Mouse (Mus musculus): ENCODE measurements around the gene Slc36a3.
"Not testable (repeated sequence)": the region's sequence is repeated elsewhere in the genome, so short reads cannot be mapped to it uniquely, and the experiment has no call there.

Gene Slc36a3

GRCm38 (mm10) chr11:55141502-55141901 is 10.0 kb downstream of the Slc36a3 start:
- no peak for DNase-seq

GRCm38 (mm10) chr11:55137646-55138045 is 13.9 kb downstream of the Slc36a3 start:
- DNase-seq = no peak

GRCm38 (mm10) chr11:55136770-55137547 is 14.5 kb downstream of the Slc36a3 start:
- DNase-seq = no peak

- DNase-seq = no peak
Observed at GRCm38 (mm10) chr11:55134871-55135270, 16.6 kb downstream of the Slc36a3 start.

- no peak for DNase-seq
Observed at GRCm38 (mm10) chr11:55134407-55134806, 17.1 kb downstream of the Slc36a3 start.

GRCm38 (mm10) chr11:55133204-55133603 is 18.3 kb downstream of the Slc36a3 start:
- DNase-seq = no peak

GRCm38 (mm10) chr11:55131946-55132345 is 19.6 kb downstream of the Slc36a3 start:
- DNase-seq = no peak

- no peak for DNase-seq
Observed at GRCm38 (mm10) chr11:55131077-55131742, 20.3 kb downstream of the Slc36a3 start.

GRCm38 (mm10) chr11:55128411-55128810 is 23.1 kb downstream of the Slc36a3 start:
- DNase-seq = no peak

GRCm38 (mm10) chr11:55127937-55128336 is 23.6 kb downstream of the Slc36a3 start:
- no peak for DNase-seq

GRCm38 (mm10) chr11:55126663-55127062 is 24.8 kb downstream of the Slc36a3 start:
- DNase-seq = no peak

- no peak for DNase-seq
Observed at GRCm38 (mm10) chr11:55121430-55121829, 30.1 kb downstream of the Slc36a3 start.

GRCm38 (mm10) chr11:55120821-55121271 is 30.7 kb downstream of the Slc36a3 start:
- no peak for DNase-seq

- DNase-seq = no peak
Observed at GRCm38 (mm10) chr11:55120279-55120678, 31.2 kb downstream of the Slc36a3 start.

- no peak for DNase-seq
Observed at GRCm38 (mm10) chr11:55117031-55117430, 34.5 kb downstream of the Slc36a3 start.

GRCm38 (mm10) chr11:55116004-55116403 is 35.5 kb downstream of the Slc36a3 start:
- DNase-seq = no peak

GRCm38 (mm10) chr11:55114291-55114690 is 37.2 kb downstream of the Slc36a3 start:
- no peak for DNase-seq

GRCm38 (mm10) chr11:55113861-55114250 is 37.7 kb downstream of the Slc36a3 start:
- not testable (repeated sequence) for DNase-seq

- DNase-seq = no peak
Observed at GRCm38 (mm10) chr11:55113209-55113860, 38.2 kb downstream of the Slc36a3 start.

GRCm38 (mm10) chr11:55110566-55111169 is 40.8 kb downstream of the Slc36a3 start:
- no peak for DNase-seq

GRCm38 (mm10) chr11:55109521-55110300 is 41.8 kb downstream of the Slc36a3 start:
- no peak for DNase-seq

GRCm38 (mm10) chr11:55106636-55107035 is 44.9 kb downstream of the Slc36a3 start:
- DNase-seq = no peak
